Mouse (Mus musculus) spleen, postnatal 4 days (tissue): ENCODE measurements around the gene E330017A01Rik.

Experiments used
- DNase-seq, 2 experiments: peaks; one replicate each; pipeline ENCODE4 v3.0.0; 2022; ENCODE audit warnings: low spot score in 2 of 2

The E330017A01Rik gene

DNA sequence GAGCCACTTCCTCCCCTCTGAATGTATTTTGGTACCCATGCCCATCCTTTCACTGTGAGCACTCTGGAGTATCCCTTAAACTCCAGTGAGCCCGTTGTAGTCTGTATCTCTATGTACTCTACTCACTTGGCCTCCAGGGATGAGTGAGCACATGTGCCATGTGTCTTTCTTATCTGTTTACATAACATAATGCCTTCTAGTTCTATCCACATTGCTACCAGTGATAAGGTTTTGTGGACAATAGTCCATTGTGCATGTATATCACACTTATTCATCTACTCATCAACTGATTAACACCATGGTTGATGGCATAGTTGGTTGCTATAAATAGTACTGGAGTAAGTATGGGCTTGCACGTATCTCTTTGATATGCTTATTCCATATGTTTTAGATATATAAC lies 34.7 kb downstream of the E330017A01Rik start:
- no peak for DNase-seq

GRCm38 (mm10) chr16:58600846-58601245 lies 37.7 kb downstream of the E330017A01Rik start:
- no peak for DNase-seq

DNA sequence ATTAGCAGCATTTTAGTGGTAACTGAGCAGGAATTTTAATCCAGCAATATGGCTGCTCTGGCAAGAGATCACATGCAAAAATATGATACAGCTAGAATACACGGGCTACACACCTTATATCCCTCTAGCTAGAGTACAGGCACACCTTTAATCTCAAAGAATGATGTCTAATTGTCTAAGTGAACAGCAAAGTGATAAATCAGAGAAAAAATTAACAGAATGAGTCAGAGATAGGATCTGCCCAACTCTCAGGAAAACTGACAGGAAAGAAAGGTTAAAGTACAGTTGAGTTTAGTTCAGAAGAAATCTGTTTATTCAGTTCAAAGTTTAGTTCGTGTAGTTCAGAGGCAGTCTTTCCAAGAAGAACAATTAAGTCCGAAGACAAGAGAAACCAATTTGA lies 47.2 kb downstream of the E330017A01Rik start:
- no peak for DNase-seq

GRCm38 (mm10) chr16:58589444-58589843 lies 49.1 kb downstream of the E330017A01Rik start:
- no peak for DNase-seq
